Mouse (Mus musculus): ENCODE measurements around the gene Spata4. TPM values are rescaled to one million over a fixed set of nuclear protein-coding genes. Genes with fewer than 3 reads are reported as not detected.

Gene Spata4
- 0.11 TPM in 1 of 2 replicates, not detected in the other for polyA plus RNA-seq (2015; fragmentation: Nextera tagmentation; extraction: Ambion mirVana)

GRCm38 (mm10) chr8:54600671-54601251 lies at the start of gene Spata4:
TSS of gene Spata4 (plus strand) at chr8:54600781.
- Histone ChIP-seq H3K4me3 (peak within 1 kb of the TSS; percentile 40), H3K27me3 (no peaks in the 10 kb centered on the region), H3K27ac (peak within 1 kb of the TSS; percentile 12; the same call in 1 of the 2 replicates), H3K4me2 (peak within 1 kb of the TSS; percentile 66), H3K4me1 (replicated peaks) (peaks cover 8% of the 10 kb centered on the region), H3K36me3 (no peaks in the 10 kb centered on the region), H3K9me3 (replicated peaks) (no peaks in the 10 kb centered on the region), H3K9ac (peak within 1 kb of the TSS; percentile 9; the same call in 1 of the 2 replicates)
- peak; percentile 72 for ATAC-seq (replicated peaks; ENCODE audit: insufficient number of reproducible peaks, insufficient read depth, low FRiP score, low read depth)
- WGBS = 8% methylated on average over 21 of the region's 21 CpGs

- Histone ChIP-seq H3K4me2 (no peak overlapping the region), H3K27me3 (no peaks in the 10 kb centered on the region), H3K4me1 (replicated peaks) (no peaks in the 10 kb centered on the region), H3K9ac (no peak overlapping the region), H3K27ac (no peak overlapping the region), H3K9me3 (replicated peaks) (no peaks in the 10 kb centered on the region), H3K36me3 (no peaks in the 10 kb centered on the region), H3K4me3 (no peak overlapping the region)
- no peak for ATAC-seq (replicated peaks; ENCODE audit: insufficient number of reproducible peaks, insufficient read depth, low FRiP score, low read depth)
- WGBS = 72% methylated on average over 2 of the region's 2 CpGs
Observed at GRCm38 (mm10) chr8:54554921-54555320, 45.7 kb upstream of the Spata4 start.

- H3K27ac ChIP-seq = no peak overlapping the region
- no peaks in the 10 kb centered on the region for H3K36me3 ChIP-seq
Observed at GRCm38 (mm10) chr8:54562137-54562536, 38.4 kb upstream of the Spata4 start.

GRCm38 (mm10) chr8:54565181-54565580 lies 35.4 kb upstream of the Spata4 start:
- no peak overlapping the region for H3K9ac ChIP-seq
- H3K4me3 ChIP-seq = no peak overlapping the region
- H3K27ac ChIP-seq = no peak overlapping the region
- H3K27me3 ChIP-seq = no peaks in the 10 kb centered on the region
- H3K4me1 ChIP-seq (replicated peaks) = peaks cover 9% of the 10 kb centered on the region
- no peaks in the 10 kb centered on the region for H3K36me3 ChIP-seq
- no peaks in the 10 kb centered on the region for H3K9me3 ChIP-seq (replicated peaks)
- H3K4me2 ChIP-seq = no peak overlapping the region
- 81% methylated on average over 1 of the region's 1 CpGs for WGBS
- ATAC-seq (replicated peaks; ENCODE audit: insufficient number of reproducible peaks, insufficient read depth, low FRiP score, low read depth) = no peak

More at GRCm38 (mm10) chr8:54562137-54562536, 38.4 kb upstream of the Spata4 start:
- no peaks in the 10 kb centered on the region for H3K9me3 ChIP-seq (replicated peaks)
- ATAC-seq (replicated peaks; ENCODE audit: insufficient number of reproducible peaks, insufficient read depth, low FRiP score, low read depth) = no peak
- no peak overlapping the region for H3K4me2 ChIP-seq
- H3K9ac ChIP-seq = no peak overlapping the region
- no peaks in the 10 kb centered on the region for H3K27me3 ChIP-seq
- peaks cover 8% of the 10 kb centered on the region for H3K4me1 ChIP-seq (replicated peaks)
- 36% methylated on average over 4 of the region's 4 CpGs for WGBS
- H3K4me3 ChIP-seq = no peak overlapping the region

- Histone ChIP-seq H3K9me3 (replicated peaks) (no peaks in the 10 kb centered on the region), H3K4me2 (no peak overlapping the region), H3K36me3 (no peaks in the 10 kb centered on the region), H3K27ac (no peak overlapping the region), H3K9ac (no peak overlapping the region), H3K4me1 (replicated peaks) (peaks cover 12% of the 10 kb centered on the region), H3K27me3 (no peaks in the 10 kb centered on the region), H3K4me3 (no peak overlapping the region)
- 83% methylated on average over 7 of the region's 7 CpGs for WGBS
- ATAC-seq (replicated peaks; ENCODE audit: insufficient number of reproducible peaks, insufficient read depth, low FRiP score, low read depth) = no peak
Observed at GRCm38 (mm10) chr8:54565603-54566260, 34.8 kb upstream of the Spata4 start.

- H3K27me3 ChIP-seq = no peaks in the 10 kb centered on the region
- no peak overlapping the region for H3K4me2 ChIP-seq
- no peaks in the 10 kb centered on the region for H3K36me3 ChIP-seq
- peaks cover 16% of the 10 kb centered on the region for H3K4me1 ChIP-seq (replicated peaks)
- no peaks in the 10 kb centered on the region for H3K9me3 ChIP-seq (replicated peaks)
- ATAC-seq (replicated peaks; ENCODE audit: insufficient number of reproducible peaks, insufficient read depth, low FRiP score, low read depth) = no peak
- H3K27ac ChIP-seq = no peak overlapping the region
- no peak overlapping the region for H3K4me3 ChIP-seq
- no peak overlapping the region for H3K9ac ChIP-seq
- WGBS = 32% methylated on average over 2 of the region's 2 CpGs
Observed at GRCm38 (mm10) chr8:54567168-54567567, 33.4 kb upstream of the Spata4 start.

- H3K4me3 ChIP-seq = peak overlapping the region; percentile 2; the same call in 1 of the 2 replicates
- 50% methylated on average over 15 of the region's 15 CpGs for WGBS
- H3K9ac ChIP-seq = no peak overlapping the region
- no peaks in the 10 kb centered on the region for H3K9me3 ChIP-seq (replicated peaks)
- peaks cover 15% of the 10 kb centered on the region for H3K4me1 ChIP-seq (replicated peaks)
- peak overlapping the region; percentile 42 for H3K4me2 ChIP-seq
- ATAC-seq (replicated peaks; ENCODE audit: insufficient number of reproducible peaks, insufficient read depth, low FRiP score, low read depth) = no peak
- no peaks in the 10 kb centered on the region for H3K27me3 ChIP-seq
- H3K27ac ChIP-seq = peak overlapping the region; percentile 81
- no peaks in the 10 kb centered on the region for H3K36me3 ChIP-seq
Observed at GRCm38 (mm10) chr8:54570618-54571609, 29.7 kb upstream of the Spata4 start.

GRCm38 (mm10) chr8:54581436-54581835 lies 19.1 kb upstream of the Spata4 start:
- no peak for ATAC-seq (replicated peaks; ENCODE audit: insufficient number of reproducible peaks, insufficient read depth, low FRiP score, low read depth)
- H3K27ac ChIP-seq = no peak overlapping the region
- no peak overlapping the region for H3K4me2 ChIP-seq
- 59% methylated on average over 3 of the region's 3 CpGs for WGBS
- H3K36me3 ChIP-seq = no peaks in the 10 kb centered on the region
- no peak overlapping the region for H3K9ac ChIP-seq
- no peaks in the 10 kb centered on the region for H3K27me3 ChIP-seq
- H3K4me1 ChIP-seq (replicated peaks) = peaks cover 9% of the 10 kb centered on the region; the same call in 1 of the 2 replicates
- no peak overlapping the region for H3K4me3 ChIP-seq
- no peaks in the 10 kb centered on the region; the same call in 1 of the 2 replicates for H3K9me3 ChIP-seq (replicated peaks)

GRCm38 (mm10) chr8:54582886-54583285 lies 17.7 kb upstream of the Spata4 start:
- ATAC-seq (replicated peaks; ENCODE audit: insufficient number of reproducible peaks, insufficient read depth, low FRiP score, low read depth) = no peak
- Histone ChIP-seq H3K36me3 (no peaks in the 10 kb centered on the region), H3K4me1 (replicated peaks) (peaks cover 9% of the 10 kb centered on the region; the same call in 1 of the 2 replicates), H3K4me3 (no peak overlapping the region), H3K27me3 (no peaks in the 10 kb centered on the region), H3K27ac (no peak overlapping the region), H3K9ac (no peak overlapping the region), H3K9me3 (replicated peaks) (no peaks in the 10 kb centered on the region; the same call in 1 of the 2 replicates), H3K4me2 (no peak overlapping the region)
- WGBS = 70% methylated on average over 1 of the region's 1 CpGs

GRCm38 (mm10) chr8:54594634-54595033 lies 5.9 kb upstream of the Spata4 start:
- Histone ChIP-seq H3K27ac (no peak overlapping the region), H3K4me1 (replicated peaks) (no peaks in the 10 kb centered on the region), H3K27me3 (no peaks in the 10 kb centered on the region), H3K9me3 (replicated peaks) (no peaks in the 10 kb centered on the region), H3K36me3 (no peaks in the 10 kb centered on the region), H3K4me3 (no peak overlapping the region), H3K4me2 (no peak overlapping the region), H3K9ac (no peak overlapping the region)
- WGBS = 89% methylated on average over 5 of the region's 5 CpGs
- no peak for ATAC-seq (replicated peaks; ENCODE audit: insufficient number of reproducible peaks, insufficient read depth, low FRiP score, low read depth)

- WGBS = 62% methylated on average over 2 of the region's 2 CpGs
- Histone ChIP-seq H3K9me3 (replicated peaks) (no peaks in the 10 kb centered on the region), H3K36me3 (no peaks in the 10 kb centered on the region), H3K4me1 (replicated peaks) (peaks cover 8% of the 10 kb centered on the region), H3K4me3 (no peak overlapping the region), H3K27ac (no peak overlapping the region), H3K4me2 (no peak overlapping the region), H3K9ac (no peak overlapping the region), H3K27me3 (no peaks in the 10 kb centered on the region)
- ATAC-seq (replicated peaks; ENCODE audit: insufficient number of reproducible peaks, insufficient read depth, low FRiP score, low read depth) = no peak
Observed at GRCm38 (mm10) chr8:54596051-54596450, 4.5 kb upstream of the Spata4 start.

Data from heart, embryonic 15.5 days (tissue).